In the genomic region with DNA sequence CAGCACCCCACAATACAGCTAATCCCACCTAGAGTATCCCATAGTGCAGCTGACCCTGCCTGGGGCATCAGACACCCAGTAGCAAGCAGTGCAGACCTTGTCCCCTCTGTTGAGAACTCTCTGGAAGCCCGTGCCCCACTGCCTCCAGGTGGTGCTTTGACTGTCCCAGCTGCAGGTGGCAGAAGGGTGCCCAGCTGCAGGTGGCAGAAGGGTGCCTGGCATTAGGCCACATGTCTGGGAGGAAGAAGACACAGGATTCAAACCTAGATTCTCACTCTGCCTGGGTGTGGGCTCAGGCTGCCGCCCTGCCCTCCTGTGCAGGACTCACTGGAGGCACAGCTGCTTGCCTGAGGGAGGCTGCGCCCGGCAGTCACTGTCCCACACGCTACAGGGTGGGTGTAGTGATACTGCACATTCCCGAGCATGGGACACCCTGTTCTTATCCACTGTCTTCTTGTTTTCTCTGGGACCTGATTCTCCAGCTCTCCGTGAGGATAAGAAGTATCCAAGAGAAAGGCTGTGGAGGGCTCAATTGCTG, we compare ENCODE assay signal across 18 mouse cellular contexts. TPM values are rescaled to one million over a fixed set of nuclear protein-coding genes. Genes with fewer than 3 reads are reported as not detected.
A peak's percentile ranks its signal among the peaks of the same experiment; 100 is the strongest.
DNase-seq lines count a peak whose midpoint lies in the region; ATAC-seq and TF ChIP-seq lines count a peak whose summit lies in the region.
"Had no signal": no experiment of that assay in that cellular context is flagged by ENCODE, and none has a peak within 500 bp of the region (broad histone marks: within the 10 kb centered on the region; RNA-seq: fewer than 3 reads in every experiment).

No protein-coding gene starts in this region.

- no peaks in the 10 kb centered on the region for H3K27me3 ChIP-seq in G1E (ENCODE audit: insufficient read depth, low read length)
- H3K27me3 ChIP-seq in thymus, adult 2 months (ENCODE audit: control insufficient read depth, insufficient read depth, low read length): no peaks in the 10 kb centered on the region
- H3K27me3 ChIP-seq: hindbrain, embryonic 13.5 days; limb, embryonic 13.5 days; midbrain, embryonic 15.5 days; neural tube, embryonic 13.5 days had no signal

- H3K9me3 ChIP-seq in G1E (replicated peaks): no peaks in the 10 kb centered on the region
- H3K9me3 ChIP-seq: embryonic facial prominence, embryonic 10.5 days; hindbrain, embryonic 13.5 days; limb, embryonic 13.5 days; midbrain, embryonic 15.5 days; neural tube, embryonic 13.5 days had no signal

- ATAC-seq in G1E (ENCODE audit: extremely low read depth, insufficient number of reproducible peaks, low FRiP score, poor library complexity, severe bottlenecking): no peak
- ATAC-seq in granulocyte monocyte progenitor cell, adult 5-6 weeks (replicated peaks; ENCODE audit: poor library complexity, severe bottlenecking): no peak
- ATAC-seq: intestine, embryonic 16.5 days; midbrain, embryonic 15.5 days had no signal

- 22% methylated on average over 7 of the region's 7 CpGs for WGBS in thymus, adult 2 months

- no peak for TF ChIP-seq POLR2A in thymus, adult 2 months (IDR thresholded peaks at IDR 0.05; ENCODE audit: control insufficient read depth, extremely low read depth, insufficient read depth, low read length, poor library complexity)

- H3K36me3 ChIP-seq in G1E (replicated peaks): peaks cover 84% of the 10 kb centered on the region
- H3K36me3 ChIP-seq in thymus, adult 2 months (ENCODE audit: control insufficient read depth, insufficient read depth, low read length): no peaks in the 10 kb centered on the region
- H3K36me3 ChIP-seq: embryonic facial prominence, embryonic 10.5 days; hindbrain, embryonic 13.5 days; limb, embryonic 13.5 days; midbrain, embryonic 15.5 days; neural tube, embryonic 13.5 days had no signal

- H3K4me1 ChIP-seq in G1E (ENCODE audit: insufficient read depth, low read depth, low read length): peaks cover 98% of the 10 kb centered on the region
- H3K4me1 ChIP-seq in thymus, adult 2 months (replicated peaks; ENCODE audit: control insufficient read depth, insufficient read depth, low read length): peaks cover 68% of the 10 kb centered on the region

- no peak for TF ChIP-seq CTCF in layer of hippocampus, adult 2 months (conservative IDR thresholded peaks at IDR 0.05)
- no peak for TF ChIP-seq CTCF in G1E (IDR thresholded peaks at IDR 0.05; ENCODE audit: low read depth, low read length)
- TF ChIP-seq CTCF in thymus, adult 2 months (IDR thresholded peaks at IDR 0.05; ENCODE audit: borderline replicate concordance, control insufficient read depth, extremely low read depth, insufficient read depth, low read length, poor library complexity): no peak

- peak; percentile 52 for DNase-seq in cerebellum, adult 9-10 months
- DNase-seq in cerebellum, adult 11-12 months: no peak
- no peak for DNase-seq in layer of hippocampus, adult 2 months (ENCODE audit: low spot score in 2 of 2)
- DNase-seq in layer of hippocampus, postnatal 10 days (ENCODE audit: low spot score in 2 of 2): no peak
- no peak for DNase-seq in G1E (ENCODE audit: low spot score)
- peak; percentile 64 for DNase-seq in thymus, adult 2 months
- no peak for DNase-seq in retina, postnatal 1 day
- DNase-seq: cerebellum, postnatal 14 days; kidney, postnatal 36 days had no signal

- H3K27ac ChIP-seq in layer of hippocampus, adult 2 months: peak overlapping the region; percentile 7; the same call in 1 of the 2 replicates
- H3K27ac ChIP-seq in thymus, adult 2 months (ENCODE audit: control insufficient read depth, insufficient read depth, low read length): no peak overlapping the region
- H3K27ac ChIP-seq: embryonic facial prominence, embryonic 10.5 days; hindbrain, embryonic 13.5 days; left cerebral cortex, adult 2 months; limb, embryonic 13.5 days; midbrain, embryonic 15.5 days; neural tube, embryonic 13.5 days; stomach, postnatal 0 days had no signal

- H3K4me3 ChIP-seq in layer of hippocampus, adult 2 months: no peak overlapping the region
- peak overlapping the region; percentile 28; the same call in 1 of the 2 replicates for H3K4me3 ChIP-seq in G1E (ENCODE audit: low read depth, low read length)
- H3K4me3 ChIP-seq in thymus, adult 2 months (ENCODE audit: control insufficient read depth, insufficient read depth, low read length): no peak overlapping the region
- H3K4me3 ChIP-seq: embryonic facial prominence, embryonic 10.5 days; hindbrain, embryonic 13.5 days; left cerebral cortex, adult 2 months; limb, embryonic 13.5 days; midbrain, embryonic 15.5 days; neural tube, embryonic 13.5 days had no signal

RNA-seq across cellular contexts. Expression of a gene that starts 9.1 kb away (rescaled TPM):
- 10 to 100 TPM; 45.3 to 45.4 TPM for total RNA-seq in layer of hippocampus, adult 2 months (2021)
- total RNA-seq in layer of hippocampus, postnatal 10 days (2021): 10 to 100 TPM; 34.0 to 38.9 TPM
- total RNA-seq in G1E (2014; fragmentation: Nextera tagmentation) (43.7 and 55.7 TPM in 2 replicates), G1E (2017) (32.9 and 37.3 TPM in 2 replicates)
- polyA plus RNA-seq in G1E (2012): 103 and 156 TPM in 2 replicates
- polyA plus RNA-seq in thymus, adult 2 months (2012; rRNA removed): 62.7 and 63.5 TPM in 2 replicates
- total RNA-seq in granulocyte monocyte progenitor cell, adult 5-6 weeks (2014; fragmentation: Nextera tagmentation): 28.7 and 43.9 TPM in 2 replicates
- total RNA-seq in granulocyte monocyte progenitor cell, adult 5-6 weeks (2017): 25.3 and 36.5 TPM in 2 replicates

RNA-seq across cellular contexts. Expression of a gene that starts 30.0 kb away (rescaled TPM):
- total RNA-seq in layer of hippocampus, adult 2 months (2021): 1 to 10 TPM; 6.4 to 7.8 TPM
- total RNA-seq in layer of hippocampus, postnatal 10 days (2021): 10 to 100 TPM; 11.3 to 12.4 TPM
- total RNA-seq in G1E (2014; fragmentation: Nextera tagmentation) (not detected in 2 replicates), G1E (2017) (not detected in 2 replicates)
- 0.14 TPM in 1 of 2 replicates, not detected in the other for polyA plus RNA-seq in G1E (2012)
- 0.15 and 0.40 TPM in 2 replicates for polyA plus RNA-seq in thymus, adult 2 months (2012; rRNA removed)
- total RNA-seq in granulocyte monocyte progenitor cell, adult 5-6 weeks (2014; fragmentation: Nextera tagmentation): not detected in 2 replicates
- total RNA-seq in granulocyte monocyte progenitor cell, adult 5-6 weeks (2017): not detected in 2 replicates

RNA-seq across cellular contexts. Expression of a gene that starts 33.3 kb away (rescaled TPM):
- 1 to 10 TPM; 1.0 to 1.5 TPM for total RNA-seq in layer of hippocampus, adult 2 months (2021)
- total RNA-seq in layer of hippocampus, postnatal 10 days (2021): 1 to 10 TPM in 1 of 2 experiments, under 1 TPM in 1; 0.94 to 2.4 TPM
- not detected in 2 replicates for total RNA-seq in G1E (2014; fragmentation: Nextera tagmentation)
- 0.98 TPM in 1 of 2 replicates, not detected in the other for total RNA-seq in G1E (2017)
- polyA plus RNA-seq in G1E (2012): 0.43 and 0.63 TPM in 2 replicates
- 0.41 and 3.1 TPM in 2 replicates for polyA plus RNA-seq in thymus, adult 2 months (2012; rRNA removed)
- total RNA-seq in granulocyte monocyte progenitor cell, adult 5-6 weeks (2014; fragmentation: Nextera tagmentation): not detected in 2 replicates
- total RNA-seq in granulocyte monocyte progenitor cell, adult 5-6 weeks (2017): 0.30 TPM in 1 of 2 replicates, not detected in the other

RNA-seq across cellular contexts. Expression of a gene that starts 40.5 kb away (rescaled TPM):
- 10 to 100 TPM; 40.6 to 40.8 TPM for total RNA-seq in layer of hippocampus, adult 2 months (2021)
- total RNA-seq in layer of hippocampus, postnatal 10 days (2021): 10 to 100 TPM; 30.9 to 33.4 TPM
- total RNA-seq in G1E (2014; fragmentation: Nextera tagmentation) (19.4 and 21.7 TPM in 2 replicates), G1E (2017) (14.9 and 19.4 TPM in 2 replicates)
- polyA plus RNA-seq in G1E (2012): 54.1 and 58.2 TPM in 2 replicates
- polyA plus RNA-seq in thymus, adult 2 months (2012; rRNA removed): 58.9 and 63.2 TPM in 2 replicates
- total RNA-seq in granulocyte monocyte progenitor cell, adult 5-6 weeks (2014; fragmentation: Nextera tagmentation): 20.1 and 32.4 TPM in 2 replicates
- 13.6 and 16.6 TPM in 2 replicates for total RNA-seq in granulocyte monocyte progenitor cell, adult 5-6 weeks (2017)

RNA-seq across cellular contexts. Expression of a gene that starts 57.2 kb away (rescaled TPM):
- total RNA-seq in layer of hippocampus, adult 2 months (2021): 10 to 100 TPM; 21.4 to 30.4 TPM
- total RNA-seq in layer of hippocampus, postnatal 10 days (2021): 10 to 100 TPM; 26.8 to 27.4 TPM
- 28.0 and 49.0 TPM in 2 replicates for total RNA-seq in G1E (2014; fragmentation: Nextera tagmentation)
- 18.5 and 28.7 TPM in 2 replicates for total RNA-seq in G1E (2017)
- polyA plus RNA-seq in G1E (2012): 21.3 and 27.5 TPM in 2 replicates
- polyA plus RNA-seq in thymus, adult 2 months (2012; rRNA removed): 56.2 and 64.4 TPM in 2 replicates
- 40.5 and 47.7 TPM in 2 replicates for total RNA-seq in granulocyte monocyte progenitor cell, adult 5-6 weeks (2014; fragmentation: Nextera tagmentation)
- 15.6 and 17.6 TPM in 2 replicates for total RNA-seq in granulocyte monocyte progenitor cell, adult 5-6 weeks (2017)

Comparison
In these comparisons a context has a peak if more than half of its experiments do, and no peak if none do; other contexts are left out.
1. DNase-seq: peak in cerebellum, adult 9-10 months (single experiment) and thymus, adult 2 months (single experiment); none in cerebellum, adult 11-12 months (single experiment), layer of hippocampus, adult 2 months (0 of 2), layer of hippocampus, postnatal 10 days (0 of 2), G1E (single experiment) and retina, postnatal 1 day (single experiment).
2. RNA of a gene that starts 30.0 kb away (total RNA-seq): 11.3 to 12.4 TPM in layer of hippocampus, postnatal 10 days and 6.4 to 7.8 TPM in layer of hippocampus, adult 2 months; not detected in G1E and not detected in granulocyte monocyte progenitor cell, adult 5-6 weeks; every median in the first group is over 4 times any median in the second.